Mouse (Mus musculus) stomach, postnatal 0 days (tissue): ENCODE measurements around the gene Slc13a3.

Source experiments
- CTCF ChIP-seq: IDR thresholded peaks from 2 replicates; pipeline ENCODE4 v1.5.1; 2016; ENCODE audit warnings: antibody characterized with exemption, low read depth, mild to moderate bottlenecking, moderate library complexity
- EP300 ChIP-seq: optimal IDR thresholded peaks from 2 replicates; pipeline ENCODE3; 2016; ENCODE audit warnings: antibody characterized with exemption

DNA sequence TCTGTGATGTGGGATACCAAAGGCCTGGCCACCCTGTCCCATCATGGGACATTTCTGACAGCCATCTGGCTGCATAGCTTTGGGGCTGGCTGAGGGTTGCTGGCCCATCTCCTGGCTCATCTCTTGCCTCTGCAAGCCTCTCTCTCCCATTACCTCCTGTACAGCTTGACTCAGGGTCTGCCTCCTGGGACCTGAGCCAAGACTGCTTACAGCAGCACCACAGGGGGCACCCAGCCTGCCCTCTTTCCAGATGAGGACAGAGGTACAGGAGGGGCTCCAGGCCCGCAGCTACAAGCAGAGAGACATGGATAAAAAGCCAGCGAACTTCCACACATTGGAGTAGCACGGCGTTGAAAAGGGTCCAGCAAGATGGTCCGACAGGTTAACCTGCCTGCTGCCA, 13.4 kb upstream of the Slc13a3 start:
- TF ChIP-seq EP300, result no peak
- no peak for TF ChIP-seq CTCF
